Mouse (Mus musculus): ENCODE measurements at regions not wholly inside any gene's neighbourhood (a gene's known extent, or its start where the extent isn't known, plus 50 kb on each side); places are given as distances from the start of the nearest gene placed in this dataset.

GRCm38 (mm10) chr15:7678711-7679110 lies 131.9 kb upstream of the Gdnf start:
- ATAC-seq (replicated peaks; ENCODE audit: low FRiP score, low TSS enrichment, poor library complexity, severe bottlenecking), result no peak

DNA sequence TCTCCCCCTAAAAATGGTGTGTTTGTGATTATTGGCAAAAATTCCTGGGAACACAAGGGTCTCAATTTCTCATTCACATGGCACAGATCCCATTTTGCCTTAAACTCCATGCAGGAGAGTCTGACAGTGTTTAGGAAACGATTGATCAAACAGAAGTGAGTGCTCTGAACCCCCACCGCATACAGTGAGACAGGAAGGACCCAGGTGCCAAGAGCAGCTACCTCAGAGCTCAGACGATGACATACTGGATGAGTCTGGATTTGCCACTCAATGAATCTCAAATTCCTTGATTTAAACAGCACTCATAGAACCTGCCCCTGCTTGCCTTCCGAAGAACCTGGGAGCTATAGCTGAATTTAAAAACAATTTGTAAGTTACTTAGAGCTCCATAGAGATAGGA lies 129.6 kb upstream of the Gdnf start:
- no peak for ATAC-seq (replicated peaks; ENCODE audit: low FRiP score, low TSS enrichment, poor library complexity, severe bottlenecking)

DNA sequence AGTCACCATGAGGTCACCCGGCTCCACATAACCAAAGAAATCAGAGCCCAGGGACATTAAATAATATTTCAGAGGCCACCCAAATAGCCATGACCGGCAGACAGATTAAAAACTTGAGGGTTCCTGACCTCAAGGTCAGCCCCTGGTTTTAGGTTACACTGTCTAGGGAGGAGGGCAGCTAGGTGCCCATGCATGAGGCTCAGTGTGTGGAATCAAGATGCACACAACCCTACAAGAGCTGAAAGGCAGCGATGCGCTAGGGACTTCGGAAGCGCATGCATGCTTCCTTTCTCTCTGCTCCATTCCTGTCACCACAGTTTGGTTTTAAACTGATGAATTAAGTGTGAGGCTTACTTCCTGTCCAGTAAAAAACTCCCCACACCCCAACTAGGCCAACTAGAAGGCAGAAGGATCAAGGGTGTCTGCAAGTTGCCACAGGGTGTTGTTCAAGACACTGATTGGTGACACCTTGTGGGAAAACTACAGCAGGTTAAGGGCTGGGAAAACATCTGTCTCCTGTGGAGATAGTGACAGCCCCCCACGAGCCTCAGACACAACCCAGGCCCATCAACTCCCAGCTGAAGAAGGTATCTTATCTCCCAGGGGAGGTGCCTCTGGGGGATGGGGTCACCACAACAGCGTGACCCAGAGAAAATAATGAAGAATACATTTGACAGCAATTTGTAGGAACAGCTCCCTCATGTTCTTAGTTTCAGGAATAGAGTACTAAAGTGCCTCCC lies 127.2 kb upstream of the Gdnf start:
- ATAC-seq (replicated peaks; ENCODE audit: low FRiP score, low TSS enrichment, poor library complexity, severe bottlenecking), result no peak

- ATAC-seq (replicated peaks; ENCODE audit: low FRiP score, low TSS enrichment, poor library complexity, severe bottlenecking), result no peak
Observed at GRCm38 (mm10) chr15:7691251-7691650, 119.4 kb upstream of the Gdnf start.

DNA sequence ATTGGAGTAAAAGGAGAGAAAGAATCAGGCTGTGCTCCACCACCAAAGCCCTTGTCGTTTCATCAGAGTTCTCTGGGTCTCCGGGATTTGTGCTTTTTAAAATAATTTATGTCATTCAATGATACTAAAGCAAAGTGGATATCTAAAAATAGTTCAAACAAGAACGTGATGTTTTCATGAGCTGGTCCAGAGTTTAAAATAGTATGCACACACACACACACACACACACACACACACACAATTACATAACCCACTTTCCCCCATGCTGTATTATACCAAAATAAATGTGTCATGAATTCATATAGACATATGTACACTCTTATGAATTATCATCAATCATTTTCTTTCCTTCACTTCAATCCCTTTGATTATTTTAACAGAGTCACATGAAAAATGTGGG lies 118.5 kb upstream of the Gdnf start:
- ATAC-seq (replicated peaks; ENCODE audit: low FRiP score, low TSS enrichment, poor library complexity, severe bottlenecking), result no peak

DNA sequence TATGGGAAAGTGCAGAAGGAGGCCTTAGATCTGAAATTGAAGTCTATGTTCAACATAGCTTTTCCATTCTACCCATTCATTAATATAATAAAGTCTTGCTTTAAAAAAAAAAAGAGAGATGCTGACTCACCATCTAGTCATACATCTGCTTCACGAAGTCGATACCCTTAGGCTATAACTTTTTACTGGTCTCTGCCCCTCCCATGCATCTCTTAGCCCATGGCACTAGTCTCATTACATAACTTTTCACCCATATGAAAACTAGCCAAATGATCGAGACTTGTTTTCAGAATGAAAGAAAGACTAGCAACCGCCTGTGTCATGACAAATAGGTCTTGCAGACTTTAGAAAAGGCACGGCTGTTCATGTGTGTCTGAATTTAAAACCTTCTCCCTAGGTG lies 116.6 kb upstream of the Gdnf start:
- no peak for ATAC-seq (replicated peaks; ENCODE audit: low FRiP score, low TSS enrichment, poor library complexity, severe bottlenecking)

DNA sequence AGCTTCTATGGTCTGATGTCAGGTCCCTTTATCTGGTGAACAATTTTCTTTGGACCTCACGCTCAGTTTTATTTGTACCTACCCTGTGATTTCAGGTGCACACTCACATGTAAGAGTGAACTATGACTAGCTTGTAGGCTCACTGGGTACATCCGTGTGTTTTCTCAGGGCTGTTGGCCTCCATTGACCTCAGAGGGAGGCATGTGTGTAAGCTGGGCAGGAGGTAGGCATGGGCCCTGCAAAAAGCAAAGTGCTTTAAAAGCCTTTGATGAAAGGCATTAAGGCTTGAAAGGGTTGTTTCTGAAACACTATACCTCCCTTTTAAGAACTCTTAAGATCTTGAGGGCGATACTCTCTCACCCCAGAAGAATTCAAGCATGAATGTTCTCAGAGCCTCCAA lies 112.9 kb upstream of the Gdnf start:
- no peak for ATAC-seq (replicated peaks; ENCODE audit: low FRiP score, low TSS enrichment, poor library complexity, severe bottlenecking)

DNA sequence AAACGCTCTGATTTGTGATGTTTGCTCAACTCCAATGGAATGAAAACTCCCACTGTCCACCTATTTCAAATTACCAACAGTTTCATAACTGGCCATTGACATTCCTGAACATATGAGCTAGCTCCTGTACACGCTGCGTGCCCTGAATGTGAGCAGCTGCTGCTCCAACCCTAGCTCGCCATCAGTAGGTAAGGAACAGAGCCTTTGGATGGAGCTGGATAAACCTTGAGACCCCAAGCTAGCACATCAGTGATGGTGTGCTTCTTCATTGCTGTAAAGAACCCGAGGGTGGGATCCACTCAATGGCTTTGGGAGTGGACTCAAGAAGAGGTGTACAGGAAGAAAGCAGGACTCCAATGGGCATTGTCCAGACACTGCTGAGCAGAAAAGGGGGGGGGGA lies 101.8 kb upstream of the Gdnf start:
- no peak for ATAC-seq (replicated peaks; ENCODE audit: low FRiP score, low TSS enrichment, poor library complexity, severe bottlenecking)

DNA sequence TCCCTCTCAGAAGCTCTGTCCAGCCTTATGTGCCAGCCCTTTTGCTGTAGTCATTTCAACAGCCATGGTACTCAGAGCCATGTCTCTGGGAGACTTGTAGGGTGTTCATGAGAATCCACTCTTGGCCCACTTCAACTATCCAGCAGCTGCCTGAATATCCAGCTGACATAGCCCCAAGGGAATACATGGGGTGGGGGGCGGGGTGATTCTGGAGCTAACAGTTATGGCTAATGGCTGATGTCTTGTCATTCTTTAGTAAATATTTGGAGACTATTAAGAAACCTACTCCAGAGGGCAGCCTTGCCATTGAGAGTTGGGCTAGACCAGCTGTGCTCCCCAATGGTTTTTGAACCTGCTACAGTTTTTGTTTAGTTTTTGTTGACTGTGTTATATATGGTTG lies 96.0 kb upstream of the Gdnf start:
- no peak for ATAC-seq (replicated peaks; ENCODE audit: low FRiP score, low TSS enrichment, poor library complexity, severe bottlenecking)

DNA sequence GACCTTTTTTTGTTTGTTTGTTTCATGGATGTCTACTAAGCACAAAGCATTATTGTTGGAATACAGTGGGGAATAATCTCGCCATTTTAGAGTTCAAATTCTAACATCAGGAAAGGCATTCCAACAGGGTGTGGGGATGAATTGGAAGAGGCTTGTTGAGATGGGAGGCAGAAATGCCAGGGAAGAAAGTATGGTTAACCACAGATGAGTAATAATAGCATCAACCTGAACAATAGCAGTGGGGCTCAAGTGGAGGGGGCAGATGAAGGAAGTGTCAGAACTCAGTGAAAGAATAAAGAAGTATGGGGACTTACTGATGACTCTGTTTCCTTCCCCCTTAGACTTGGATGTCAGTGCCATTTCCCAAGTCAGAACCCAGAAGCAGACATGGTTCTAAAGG lies 94.5 kb upstream of the Gdnf start:
- no peak for ATAC-seq (replicated peaks; ENCODE audit: low FRiP score, low TSS enrichment, poor library complexity, severe bottlenecking)

- no peak for ATAC-seq (replicated peaks; ENCODE audit: low FRiP score, low TSS enrichment, poor library complexity, severe bottlenecking)
Observed at GRCm38 (mm10) chr15:7723202-7723721, 87.4 kb upstream of the Gdnf start.

DNA sequence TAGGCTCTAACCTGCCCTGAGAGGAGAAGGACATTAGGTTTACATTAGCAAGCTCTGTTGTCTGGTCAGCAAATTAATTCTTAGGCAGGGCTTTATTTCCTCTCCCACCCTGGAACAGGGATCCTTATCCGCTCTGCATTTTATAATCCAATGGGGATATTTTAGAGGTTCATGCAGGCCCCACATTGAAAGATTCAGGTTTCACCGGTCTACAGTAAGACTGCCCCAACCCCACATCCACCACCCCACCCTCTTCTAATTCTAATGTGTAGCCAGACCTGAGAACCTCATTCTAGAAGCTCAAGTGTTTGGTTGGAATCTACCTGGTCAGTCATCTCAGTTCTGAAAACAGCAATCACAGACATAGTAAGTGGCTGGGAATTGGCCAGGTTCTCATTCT lies 86.9 kb upstream of the Gdnf start:
- ATAC-seq (replicated peaks; ENCODE audit: low FRiP score, low TSS enrichment, poor library complexity, severe bottlenecking), result no peak

DNA sequence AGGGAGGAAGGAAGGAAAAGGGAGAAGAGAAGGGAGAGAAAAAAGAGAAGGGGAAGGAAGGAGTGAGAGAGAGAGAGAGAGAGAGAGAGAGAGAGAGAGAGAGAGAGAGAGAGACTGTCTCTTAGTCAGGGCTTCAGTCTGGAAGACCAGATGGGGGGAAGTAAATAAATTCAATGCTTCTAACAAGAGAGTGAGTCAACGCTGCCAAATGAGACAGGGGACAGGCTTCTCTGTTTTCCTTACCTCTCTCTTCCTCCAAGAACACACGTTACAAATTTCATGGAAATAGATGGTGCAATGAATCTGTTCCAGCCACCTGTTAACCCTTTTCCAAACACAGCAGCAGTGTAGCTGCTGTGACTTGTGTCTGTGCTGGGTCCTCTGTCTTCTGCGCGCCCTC lies 85.1 kb upstream of the Gdnf start:
- no peak for ATAC-seq (replicated peaks; ENCODE audit: low FRiP score, low TSS enrichment, poor library complexity, severe bottlenecking)

DNA sequence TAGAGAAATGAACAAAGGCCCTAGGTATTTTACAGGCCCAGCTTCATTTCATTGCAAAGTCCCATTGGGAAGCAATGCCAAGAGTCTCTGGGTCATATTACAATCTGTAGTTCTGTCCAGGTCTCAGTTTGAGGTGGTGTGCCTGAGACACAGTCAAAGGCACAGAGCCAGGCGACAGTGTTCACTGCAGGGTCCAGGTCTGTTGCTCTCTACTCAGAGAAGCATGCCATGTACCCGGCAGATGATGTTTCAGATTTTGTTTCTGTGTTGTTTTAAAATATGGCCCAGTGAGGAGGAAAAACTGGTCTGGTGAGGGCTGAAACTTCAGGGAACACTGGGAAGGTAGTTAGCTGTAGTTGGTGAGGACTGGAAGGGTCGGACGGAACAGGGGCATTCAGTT lies 63.1 kb upstream of the Gdnf start:
- ATAC-seq (replicated peaks; ENCODE audit: low FRiP score, low TSS enrichment, poor library complexity, severe bottlenecking), result no peak

GRCm38 (mm10) chr15:7750441-7750840 lies 60.2 kb upstream of the Gdnf start:
- ATAC-seq (replicated peaks; ENCODE audit: low FRiP score, low TSS enrichment, poor library complexity, severe bottlenecking), result no peak

All from megakaryocyte-erythroid progenitor cell, adult 5-6 weeks (primary cell).